Mouse (Mus musculus) lung, embryonic 14.5 days (tissue): ENCODE measurements around the gene Agbl3. TPM values are rescaled to one million over a fixed set of nuclear protein-coding genes. Genes with fewer than 3 reads are reported as not detected.

ENCODE experiments used
- ATAC-seq: fragments of 200-750 bp; cut with Nextera tagmentation; 2 replicates; pipeline ENCODE4 v1.8.0; 2017; ENCODE audit warnings: mild to moderate bottlenecking, moderate TSS enrichment, moderate library complexity; ENCODE audit not compliant: insufficient read depth
- DNase-seq: peaks from one replicate; pipeline ENCODE4 v3.0.0-alpha.2; 2015
- H3K27ac ChIP-seq: fragments of 300-500 bp; sonication (generic); 2 replicates; pipeline ENCODE4 v1.5.1; 2014; ENCODE audit warnings: low read depth, mild to moderate bottlenecking, moderate library complexity
- H3K27me3 ChIP-seq: fragments of 300-500 bp; sonication (generic); 2 replicates; pipeline ENCODE4 v1.6.1; 2014; ENCODE audit warnings: low read length, control low read depth; ENCODE audit not compliant: insufficient read depth
- H3K36me3 ChIP-seq: fragments of 300-500 bp; sonication (generic); 2 replicates; pipeline ENCODE4 v1.6.1; 2014; ENCODE audit warnings: control low read depth; ENCODE audit not compliant: insufficient read depth
- H3K4me1 ChIP-seq: fragments of 300-500 bp; sonication (generic); 2 replicates; pipeline ENCODE4 v1.6.1; 2014; ENCODE audit warnings: antibody characterized with exemption, control low read depth; ENCODE audit not compliant: insufficient read depth
- H3K4me2 ChIP-seq: fragments of 300-500 bp; sonication (generic); 2 replicates; pipeline ENCODE4 v1.6.1; 2014; ENCODE audit warnings: mild to moderate bottlenecking
- H3K4me3 ChIP-seq: fragments of 300-500 bp; sonication (generic); 2 replicates; pipeline ENCODE4 v1.5.1; 2014; ENCODE audit warnings: low read depth, low read length
- H3K9ac ChIP-seq: fragments of 300-500 bp; sonication (generic); 2 replicates; pipeline ENCODE4 v1.6.1; 2014
- H3K9me3 ChIP-seq: fragments of 300-500 bp; sonication (generic); 2 replicates; pipeline ENCODE4 v1.6.1; 2016; ENCODE audit warnings: low read depth, low read length, control low read depth
- CTCF ChIP-seq: IDR thresholded peaks from 2 replicates; pipeline ENCODE4 v1.5.1; 2016; ENCODE audit warnings: antibody characterized with exemption, low read depth
- WGBS: fragments of 180-500 bp; shearing (Covaris S2); extraction: QIAGEN DNeasy Blood & Tissue Kit; methylation state at CpG from one replicate; pipeline ENCODE4 v1.1.7; 2014; 5-methylcytosine and 5-hydroxymethylcytosine counted together
- polyA plus RNA-seq: library from polyadenylated mRNA; unstranded; fragments of >200 nt; fragmentation: Nextera tagmentation; extraction: Ambion mirVana; gene quantifications from 2 replicates; pipeline ENCODE4 v1.2.1, GENCODE M21; 2014

Gene Agbl3
- polyA plus RNA-seq, 1 experiment from 2014 or later: 11.6 TPM

GRCm38 (mm10) chr6:34899127-34899526 is 118.9 kb downstream of the Agbl3 start:
- H3K4me3 ChIP-seq: no peak overlapping the region
- no peaks in the 10 kb centered on the region for H3K27me3 ChIP-seq
- ATAC-seq (no peak), DNase-seq (no peak)
- no peak for TF ChIP-seq CTCF
- no peak overlapping the region for H3K4me2 ChIP-seq
- whole genome bisulfite sequencing: 81% methylated on average over 2 of the region's 2 CpGs
- H3K9ac ChIP-seq: no peak overlapping the region
- H3K36me3 ChIP-seq: peaks cover 73% of the 10 kb centered on the region
- no peaks in the 10 kb centered on the region for H3K9me3 ChIP-seq
- no peak overlapping the region for H3K27ac ChIP-seq
- H3K4me1 ChIP-seq: 0 out of 2 replicates have a peak, but pooled peaks cover under 1% of the 10 kb centered on the region

GRCm38 (mm10) chr6:34900990-34901389 is 120.8 kb downstream of the Agbl3 start:
- WGBS: 64% methylated on average over 2 of the region's 2 CpGs

GRCm38 (mm10) chr6:34901911-34902444 is 121.7 kb downstream of the Agbl3 start:
- no peaks in the 10 kb centered on the region for H3K27me3 ChIP-seq
- no peak overlapping the region for H3K9ac ChIP-seq
- H3K4me1 ChIP-seq: 0 out of 2 replicates have a peak, but pooled peaks cover 5% of the 10 kb centered on the region
- no peaks in the 10 kb centered on the region for H3K9me3 ChIP-seq
- peak overlapping the region; percentile 86; the same call in 1 of the 2 replicates for H3K27ac ChIP-seq
- ATAC-seq: no peak
- no peak for DNase-seq
- peak overlapping the region; percentile 55 for H3K4me2 ChIP-seq
- no peak overlapping the region for H3K4me3 ChIP-seq
- WGBS: 44% methylated on average over 9 of the region's 9 CpGs
- H3K36me3 ChIP-seq: peaks cover 74% of the 10 kb centered on the region
- TF ChIP-seq CTCF: no peak

More at GRCm38 (mm10) chr6:34900990-34901389, 120.8 kb downstream of the Agbl3 start:
- Histone ChIP-seq H3K9me3 (no peaks in the 10 kb centered on the region), H3K4me2 (no peak overlapping the region), H3K9ac (no peak overlapping the region), H3K4me1 (0 out of 2 replicates have a peak, but pooled peaks cover 5% of the 10 kb centered on the region), H3K36me3 (peaks cover 73% of the 10 kb centered on the region), H3K27me3 (no peaks in the 10 kb centered on the region), H3K4me3 (no peak overlapping the region), H3K27ac (no peak overlapping the region)
- TF ChIP-seq CTCF: no peak
- no peak for DNase-seq
- no peak for ATAC-seq

- Histone ChIP-seq H3K27me3 (no peaks in the 10 kb centered on the region), H3K4me2 (peak overlapping the region; percentile 55), H3K4me1 (0 out of 2 replicates have a peak, but pooled peaks cover 5% of the 10 kb centered on the region), H3K36me3 (peaks cover 74% of the 10 kb centered on the region), H3K9me3 (no peaks in the 10 kb centered on the region), H3K9ac (no peak overlapping the region), H3K4me3 (0 out of 2 replicates have a peak overlapping the region, but pooled peaks have one; percentile 3), H3K27ac (peak overlapping the region; percentile 86)
- WGBS: 62% methylated on average over 7 of the region's 7 CpGs
- TF ChIP-seq CTCF: no peak
- ATAC-seq (0 out of 2 replicates have a peak, but pooled peaks have one; percentile 29), DNase-seq (peak; percentile 65)
Measured at GRCm38 (mm10) chr6:34902578-34902977, 122.3 kb downstream of the Agbl3 start.

GRCm38 (mm10) chr6:34903441-34903840 is 123.2 kb downstream of the Agbl3 start:
- H3K36me3 ChIP-seq: peaks cover 74% of the 10 kb centered on the region
- H3K9ac ChIP-seq: no peak overlapping the region
- no peaks in the 10 kb centered on the region for H3K27me3 ChIP-seq
- H3K27ac ChIP-seq: peak overlapping the region; percentile 88
- H3K9me3 ChIP-seq: no peaks in the 10 kb centered on the region
- 59% methylated on average over 5 of the region's 5 CpGs for WGBS
- H3K4me2 ChIP-seq: peak overlapping the region; percentile 55
- DNase-seq (peak; percentile 85), ATAC-seq (peak; percentile 82)
- H3K4me3 ChIP-seq: no peak overlapping the region
- H3K4me1 ChIP-seq: 0 out of 2 replicates have a peak, but pooled peaks cover 5% of the 10 kb centered on the region
- TF ChIP-seq CTCF: no peak

GRCm38 (mm10) chr6:34903851-34904250 is 123.6 kb downstream of the Agbl3 start:
- 29% methylated on average over 10 of the region's 10 CpGs for WGBS
- H3K27ac ChIP-seq: peak overlapping the region; percentile 88
- TF ChIP-seq CTCF: no peak
- no peaks in the 10 kb centered on the region for H3K27me3 ChIP-seq
- H3K4me3 ChIP-seq: no peak overlapping the region
- 0 out of 2 replicates have a peak, but pooled peaks cover 5% of the 10 kb centered on the region for H3K4me1 ChIP-seq
- peak; percentile 83 for ATAC-seq
- H3K4me2 ChIP-seq: peak overlapping the region; percentile 36
- no peak overlapping the region for H3K9ac ChIP-seq
- peak; percentile 59 for DNase-seq
- H3K36me3 ChIP-seq: peaks cover 76% of the 10 kb centered on the region
- no peaks in the 10 kb centered on the region for H3K9me3 ChIP-seq

- H3K36me3 ChIP-seq: peaks cover 77% of the 10 kb centered on the region
- H3K4me1 ChIP-seq: 0 out of 2 replicates have a peak, but pooled peaks cover 5% of the 10 kb centered on the region
- H3K4me2 ChIP-seq: peak overlapping the region; percentile 36
- TF ChIP-seq CTCF: no peak
- peak overlapping the region; percentile 88 for H3K27ac ChIP-seq
- no peaks in the 10 kb centered on the region for H3K9me3 ChIP-seq
- DNase-seq (no peak), ATAC-seq (peak; percentile 9; the same call in 1 of the 2 replicates)
- no peak overlapping the region; the same call in 1 of the 2 replicates for H3K9ac ChIP-seq
- WGBS: 53% methylated on average over 6 of the region's 6 CpGs
- H3K4me3 ChIP-seq: no peak overlapping the region
- no peaks in the 10 kb centered on the region for H3K27me3 ChIP-seq
Measured at GRCm38 (mm10) chr6:34904361-34904760, 124.1 kb downstream of the Agbl3 start.
